Mouse (Mus musculus): ENCODE measurements around the gene Upk3bl. TPM values are rescaled to one million over a fixed set of nuclear protein-coding genes. Genes with fewer than 3 reads are reported as not detected.
A peak's percentile ranks its signal among the peaks of the same experiment; 100 is the strongest.

The Upk3bl gene
- polyA plus RNA-seq, 1 experiment = not detected

GRCm38 (mm10) chr5:136083669-136084107, 29.4 kb downstream of the Upk3bl start, which contains the start of gene Rasa4:
Gene Rasa4 (plus strand): TSS chr5:136083916.
- Histone ChIP-seq H3K27ac (ENCODE audit: insufficient read depth, low read length) (no peak within 1 kb of the TSS), H3K4me1 (ENCODE audit: control insufficient read depth, insufficient read depth, low read length) (0 out of 2 replicates have a peak, but pooled peaks cover 6% of the 10 kb centered on the region), H3K4me3 (ENCODE audit: insufficient read depth, low read length) (peak within 1 kb of the TSS; percentile 82)
- TF ChIP-seq POLR2A (IDR thresholded peaks at IDR 0.05; ENCODE audit: low read depth, low read length) = peak; percentile 73
- no peak for TF ChIP-seq CTCF (IDR thresholded peaks at IDR 0.05; ENCODE audit: borderline replicate concordance, insufficient read depth, low read length)

- H3K27ac ChIP-seq (ENCODE audit: insufficient read depth, low read length) = no peak overlapping the region
- H3K4me1 ChIP-seq (ENCODE audit: control insufficient read depth, insufficient read depth, low read length) = 0 out of 2 replicates have a peak, but pooled peaks cover 6% of the 10 kb centered on the region
These were observed 30.0 kb downstream of the Upk3bl start for GRCm38 (mm10) chr5:136084144-136084881.

GRCm38 (mm10) chr5:136084891-136085651, 30.8 kb downstream of the Upk3bl start:
- Histone ChIP-seq H3K4me3 (ENCODE audit: insufficient read depth, low read length) (peak overlapping the region; percentile 82), H3K4me1 (ENCODE audit: control insufficient read depth, insufficient read depth, low read length) (0 out of 2 replicates have a peak, but pooled peaks cover 6% of the 10 kb centered on the region), H3K27ac (ENCODE audit: insufficient read depth, low read length) (no peak overlapping the region)
- no peak for TF ChIP-seq CTCF (IDR thresholded peaks at IDR 0.05; ENCODE audit: borderline replicate concordance, insufficient read depth, low read length)
- no peak for TF ChIP-seq POLR2A (IDR thresholded peaks at IDR 0.05; ENCODE audit: low read depth, low read length)

More at GRCm38 (mm10) chr5:136084144-136084881, 30.0 kb downstream of the Upk3bl start:
- H3K4me3 ChIP-seq (ENCODE audit: insufficient read depth, low read length) = peak overlapping the region; percentile 82
- no peak for TF ChIP-seq CTCF (IDR thresholded peaks at IDR 0.05; ENCODE audit: borderline replicate concordance, insufficient read depth, low read length)
- TF ChIP-seq POLR2A (IDR thresholded peaks at IDR 0.05; ENCODE audit: low read depth, low read length) = no peak

- H3K27ac ChIP-seq (ENCODE audit: insufficient read depth, low read length) = no peak overlapping the region
- no peak overlapping the region for H3K4me3 ChIP-seq (ENCODE audit: insufficient read depth, low read length)
- TF ChIP-seq CTCF (IDR thresholded peaks at IDR 0.05; ENCODE audit: borderline replicate concordance, insufficient read depth, low read length) (no peak), POLR2A (IDR thresholded peaks at IDR 0.05; ENCODE audit: low read depth, low read length) (no peak)
- 0 out of 2 replicates have a peak, but pooled peaks cover 6% of the 10 kb centered on the region for H3K4me1 ChIP-seq (ENCODE audit: control insufficient read depth, insufficient read depth, low read length)
These were observed 32.0 kb downstream of the Upk3bl start for GRCm38 (mm10) chr5:136086290-136086689.

GRCm38 (mm10) chr5:136088821-136089575, 34.7 kb downstream of the Upk3bl start:
- H3K4me3 ChIP-seq (ENCODE audit: insufficient read depth, low read length) = no peak overlapping the region
- H3K4me1 ChIP-seq (ENCODE audit: control insufficient read depth, insufficient read depth, low read length) = 0 out of 2 replicates have a peak, but pooled peaks cover 7% of the 10 kb centered on the region
- H3K27ac ChIP-seq (ENCODE audit: insufficient read depth, low read length) = no peak overlapping the region
- TF ChIP-seq CTCF (IDR thresholded peaks at IDR 0.05; ENCODE audit: borderline replicate concordance, insufficient read depth, low read length) = peak; percentile 34; the same call in 1 of the 2 replicates
- TF ChIP-seq POLR2A (IDR thresholded peaks at IDR 0.05; ENCODE audit: low read depth, low read length) = no peak

GRCm38 (mm10) chr5:136091927-136092326, 37.6 kb downstream of the Upk3bl start:
- TF ChIP-seq POLR2A (IDR thresholded peaks at IDR 0.05; ENCODE audit: low read depth, low read length) (no peak), CTCF (IDR thresholded peaks at IDR 0.05; ENCODE audit: borderline replicate concordance, insufficient read depth, low read length) (no peak)
- H3K27ac ChIP-seq (ENCODE audit: insufficient read depth, low read length) = no peak overlapping the region
- no peak overlapping the region for H3K4me3 ChIP-seq (ENCODE audit: insufficient read depth, low read length)
- H3K4me1 ChIP-seq (ENCODE audit: control insufficient read depth, insufficient read depth, low read length) = 0 out of 2 replicates have a peak, but pooled peaks cover 4% of the 10 kb centered on the region

GRCm38 (mm10) chr5:136094249-136095010, 40.1 kb downstream of the Upk3bl start:
- Histone ChIP-seq H3K4me1 (ENCODE audit: control insufficient read depth, insufficient read depth, low read length) (0 out of 2 replicates have a peak, but pooled peaks cover 4% of the 10 kb centered on the region), H3K4me3 (ENCODE audit: insufficient read depth, low read length) (no peak overlapping the region), H3K27ac (ENCODE audit: insufficient read depth, low read length) (peak overlapping the region; percentile 68)
- no peak for TF ChIP-seq POLR2A (IDR thresholded peaks at IDR 0.05; ENCODE audit: low read depth, low read length)
- TF ChIP-seq CTCF (IDR thresholded peaks at IDR 0.05; ENCODE audit: borderline replicate concordance, insufficient read depth, low read length) = no peak

- TF ChIP-seq CTCF (IDR thresholded peaks at IDR 0.05; ENCODE audit: borderline replicate concordance, insufficient read depth, low read length) (no peak), POLR2A (IDR thresholded peaks at IDR 0.05; ENCODE audit: low read depth, low read length) (no peak)
- H3K27ac ChIP-seq (ENCODE audit: insufficient read depth, low read length) = peak overlapping the region; percentile 12; the same call in 1 of the 2 replicates
- 0 out of 2 replicates have a peak, but pooled peaks cover 4% of the 10 kb centered on the region for H3K4me1 ChIP-seq (ENCODE audit: control insufficient read depth, insufficient read depth, low read length)
- H3K4me3 ChIP-seq (ENCODE audit: insufficient read depth, low read length) = no peak overlapping the region
These were observed 40.8 kb downstream of the Upk3bl start for GRCm38 (mm10) chr5:136095089-136095488.

All from embryonic fibroblast, embryonic 13.5 days (primary cell).